Mouse (Mus musculus): Measurements from ENCODE around the gene Chid1.

Chid1 gene

DNA sequence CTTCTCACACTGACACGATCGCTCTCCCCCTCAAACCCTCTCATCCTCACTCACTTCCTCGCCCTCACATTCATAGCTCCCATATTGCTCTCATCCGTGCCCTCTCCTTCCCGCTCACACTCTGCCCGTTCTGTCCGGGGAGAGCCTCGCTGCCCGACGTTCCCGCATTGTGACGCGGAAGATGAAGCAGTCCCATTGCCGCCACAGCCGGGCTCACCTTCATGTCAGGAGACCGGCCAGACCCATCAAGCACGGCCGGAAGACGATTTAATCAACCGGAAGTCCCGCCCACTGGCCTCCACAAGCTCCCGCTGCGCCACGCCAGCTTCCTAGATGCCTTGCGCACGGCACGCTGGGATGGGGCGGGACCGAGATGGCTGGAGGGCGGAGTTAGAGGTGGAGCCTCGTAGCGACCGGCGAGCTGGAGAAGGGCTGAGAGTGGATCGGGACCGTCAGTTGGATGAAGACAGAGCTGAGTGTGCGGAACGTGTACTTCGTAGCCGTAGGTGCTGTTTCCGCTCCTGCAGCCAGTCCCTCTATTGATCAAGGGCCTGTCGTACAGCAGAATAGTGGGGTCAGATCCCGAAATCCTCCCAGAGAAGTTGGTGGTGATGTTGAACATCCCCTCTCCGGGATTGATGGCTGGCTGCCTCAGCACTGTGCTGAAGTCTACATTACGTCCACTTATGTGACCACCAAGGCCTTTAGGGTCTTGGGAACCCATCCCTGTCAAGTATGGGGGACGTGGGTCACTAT lies at the start of gene Chid1:
Gene Chid1 (minus strand): TSS at position 302 of the 756 bp plus-strand sequence.
- peak; percentile 98 to 99 for DNase-seq

DNA sequence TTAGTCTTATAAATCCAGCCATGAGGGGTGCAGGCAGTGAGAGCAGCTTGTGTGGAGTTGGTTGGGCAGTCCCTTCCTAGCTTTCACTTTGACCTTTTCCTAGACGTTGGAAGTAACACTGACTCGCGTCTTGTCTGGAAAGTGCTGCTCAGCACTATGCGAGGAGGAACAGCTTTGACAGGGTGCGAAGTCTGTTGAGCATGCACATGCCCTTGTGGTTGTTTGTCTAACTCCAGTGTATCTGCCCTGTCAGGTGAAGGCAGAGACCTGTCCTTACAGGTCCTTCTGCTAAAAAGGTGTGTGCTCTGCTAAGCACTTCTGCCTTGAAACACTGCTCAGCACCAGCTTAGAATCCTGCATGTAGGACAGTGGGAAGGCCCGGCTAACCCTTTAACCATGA lies 49.2 kb upstream of the Chid1 start:
- DNase-seq, result no peak

DNA sequence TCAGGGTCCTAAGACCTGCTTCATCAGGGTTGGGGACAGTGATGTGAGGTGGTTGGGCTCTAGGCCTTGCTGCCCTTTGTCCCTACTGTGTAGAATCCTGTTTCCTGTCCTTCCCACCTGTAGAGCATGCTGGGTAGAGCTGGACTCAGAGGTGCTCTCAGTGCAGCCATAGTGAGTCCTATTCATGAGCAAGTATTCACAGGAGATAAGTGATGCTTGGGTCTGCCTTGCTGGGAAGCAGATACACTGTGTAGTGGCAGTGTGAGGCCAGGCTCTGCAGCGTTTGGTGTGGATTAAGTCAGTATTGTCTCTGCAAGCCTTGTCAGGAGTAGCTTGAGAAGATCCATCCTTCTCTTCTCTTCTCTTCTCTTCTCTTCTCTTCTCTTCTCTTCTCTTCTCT lies 46.2 kb upstream of the Chid1 start:
- no peak for DNase-seq

DNA sequence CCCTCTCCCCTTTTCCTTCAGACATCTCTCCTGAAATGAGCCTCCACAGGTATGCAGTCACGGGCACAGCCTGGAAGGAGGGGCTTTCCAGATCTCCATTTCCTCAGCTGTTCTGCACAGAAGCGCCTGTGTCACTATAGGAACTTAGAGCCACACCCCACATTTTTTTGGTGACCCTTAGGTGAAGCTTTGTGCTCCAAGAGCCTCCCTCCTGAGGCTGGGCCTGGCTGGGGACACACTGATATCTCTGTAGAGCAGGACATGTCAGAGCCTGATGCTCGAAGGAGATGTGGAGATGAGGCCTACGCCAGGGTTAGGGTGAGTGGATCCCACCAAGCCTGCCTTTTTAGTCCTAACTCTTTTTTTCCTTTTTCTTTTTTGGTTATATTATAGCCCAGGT lies 45.6 kb upstream of the Chid1 start:
- no peak for DNase-seq

DNA sequence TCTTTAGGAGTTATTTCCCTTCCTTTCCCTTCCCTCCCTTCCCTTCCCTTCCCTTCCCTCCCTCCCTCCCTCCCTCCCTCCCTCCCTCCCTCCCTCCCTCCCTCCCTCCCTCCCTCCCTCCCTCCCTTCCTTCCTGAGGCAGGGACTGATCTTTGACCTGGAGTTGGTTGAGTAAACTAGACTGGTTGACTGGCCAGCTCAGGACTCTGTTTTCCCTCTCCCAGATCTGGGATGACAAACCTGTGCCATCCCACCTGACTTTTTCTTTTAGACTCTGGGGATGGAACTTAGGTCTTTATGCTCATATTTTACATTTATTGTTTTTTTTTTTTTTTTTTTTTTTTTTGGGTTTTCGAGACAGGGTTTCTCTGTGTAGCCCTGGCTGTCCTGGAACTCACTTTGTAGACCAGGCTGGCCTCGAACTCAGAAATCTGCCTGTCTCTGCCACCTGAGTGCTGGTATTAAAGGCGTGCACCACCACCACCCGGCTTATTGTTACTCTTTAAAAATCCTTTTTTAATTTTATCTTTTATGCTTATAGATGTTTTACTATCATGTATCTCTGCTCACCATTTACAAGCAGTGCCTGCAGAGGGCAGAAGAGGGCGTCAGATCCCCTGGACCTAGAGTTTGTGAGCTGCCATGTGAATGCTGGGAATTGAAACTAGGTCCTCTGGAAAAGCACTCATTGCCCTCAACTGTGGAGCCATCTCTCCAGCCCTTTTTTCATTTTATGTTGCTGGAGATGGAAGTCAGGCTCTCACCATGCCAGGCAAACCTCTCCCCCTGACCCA lies 44.6 kb upstream of the Chid1 start:
- DNase-seq, result no peak

DNA sequence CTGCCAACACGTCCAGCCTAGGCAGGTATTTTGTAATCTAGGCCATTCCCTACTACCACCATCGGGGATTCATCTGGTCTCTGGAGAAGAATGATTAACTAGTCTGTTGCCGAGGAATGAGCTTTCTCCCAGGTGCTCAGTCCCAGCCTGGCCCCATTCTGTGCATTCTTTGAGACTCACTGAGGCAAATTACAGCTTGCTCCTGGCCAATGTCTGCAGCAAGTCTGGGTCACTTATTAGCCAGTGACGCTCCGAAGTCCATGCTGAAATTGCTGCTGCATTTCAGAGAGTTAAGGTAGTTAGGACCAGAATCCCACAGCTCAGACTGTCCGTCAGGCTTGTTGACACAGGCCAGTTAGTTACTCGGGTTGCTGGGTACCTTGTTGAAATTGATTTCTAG lies 41.7 kb upstream of the Chid1 start:
- DNase-seq, result no peak

DNA sequence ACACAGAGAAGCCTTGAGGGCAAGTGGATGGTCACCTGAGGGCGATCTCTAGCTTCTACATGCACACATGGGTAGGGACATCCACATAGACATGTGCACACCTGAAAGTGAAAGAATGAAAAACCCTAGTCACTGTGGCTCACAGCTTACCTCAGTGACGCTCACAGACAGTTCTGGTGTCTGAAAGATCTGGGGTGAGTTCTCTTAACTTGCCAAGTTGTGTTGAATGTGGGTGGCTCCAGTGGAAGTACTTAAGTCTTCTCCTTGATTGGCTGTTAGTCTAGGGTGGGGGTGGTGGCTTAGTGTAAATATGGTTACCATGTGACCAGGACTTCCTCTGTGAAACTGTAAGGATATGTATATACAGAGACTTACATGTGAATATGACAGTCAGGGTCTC lies 39.3 kb upstream of the Chid1 start:
- DNase-seq, result no peak

DNA sequence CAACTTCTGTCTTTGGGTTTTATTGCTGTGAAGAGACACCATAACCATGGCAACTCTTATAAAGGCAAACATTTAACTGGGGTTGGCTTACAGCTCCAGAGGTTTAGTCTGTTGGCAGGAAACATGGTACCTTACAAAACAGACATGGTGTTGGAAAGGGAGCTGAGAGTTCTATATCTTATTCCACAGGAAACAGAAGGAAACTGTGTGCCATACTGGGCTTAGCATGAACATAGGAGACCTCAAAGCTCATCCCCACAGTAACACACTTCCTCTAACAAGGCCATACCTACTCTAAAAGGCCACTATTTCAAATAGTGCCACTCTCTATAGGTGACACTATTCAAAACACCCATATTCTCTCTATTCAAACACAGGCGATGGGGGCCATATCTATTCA lies 38.9 kb upstream of the Chid1 start:
- DNase-seq, result no peak

DNA sequence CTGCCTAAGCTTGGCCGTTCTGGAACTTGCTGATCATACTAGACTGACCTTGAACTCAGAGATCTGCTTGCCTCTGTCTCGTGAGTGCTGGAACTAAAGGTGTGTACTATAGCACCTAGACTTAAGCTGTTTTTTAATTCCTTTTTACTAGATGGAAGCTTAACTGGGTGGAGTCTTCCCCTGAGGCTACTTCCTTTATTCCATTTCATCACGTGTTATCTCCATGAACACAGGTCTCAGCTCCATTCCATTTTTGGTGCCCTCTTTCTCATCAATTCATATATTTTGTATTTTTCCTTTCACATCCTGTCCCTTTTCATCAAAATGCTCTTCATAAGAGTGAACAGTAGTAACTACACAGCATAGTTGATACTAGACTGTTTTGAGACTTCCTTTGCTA lies 38.1 kb upstream of the Chid1 start:
- DNase-seq, result no peak

DNA sequence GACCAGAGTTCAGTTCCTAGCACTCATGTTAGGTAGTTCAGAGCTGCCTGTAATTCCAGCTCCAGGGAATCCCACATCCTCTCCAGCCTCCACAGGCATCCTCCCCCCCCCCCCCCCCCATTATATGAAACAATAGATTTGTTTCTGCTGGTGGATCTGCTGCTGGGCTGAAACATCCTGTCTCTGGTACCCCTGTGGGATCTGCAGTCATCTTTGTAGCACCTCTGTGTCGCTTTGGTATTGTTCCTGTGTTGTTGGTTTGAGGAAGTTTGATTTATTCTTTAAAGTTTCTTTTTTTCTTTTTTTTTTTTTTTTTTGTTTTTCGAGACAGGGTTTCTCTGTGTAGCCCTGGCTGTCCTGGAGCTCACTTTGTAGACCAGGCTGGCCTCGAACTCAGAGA lies 35.8 kb upstream of the Chid1 start:
- no peak for DNase-seq

DNA sequence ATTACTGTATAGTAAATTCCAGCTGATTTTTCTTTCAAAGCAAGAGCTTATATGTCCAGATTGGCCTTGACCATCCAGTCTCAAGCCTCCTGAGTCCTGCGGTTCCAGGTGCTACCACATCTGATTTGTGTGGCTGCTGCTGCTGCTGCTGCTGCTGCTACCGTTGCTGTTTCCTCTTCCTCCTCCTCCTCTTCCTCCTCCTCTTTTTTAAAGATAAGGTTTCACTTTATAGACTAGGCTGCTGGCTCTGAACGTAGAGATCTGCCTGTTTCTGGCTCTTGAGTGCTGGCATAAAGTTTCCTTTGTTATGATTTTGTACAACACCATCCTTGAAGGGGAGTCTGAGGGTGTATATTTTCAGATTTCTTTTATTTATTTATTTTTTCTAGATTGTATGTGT lies 34.4 kb upstream of the Chid1 start:
- DNase-seq, result no peak

DNA sequence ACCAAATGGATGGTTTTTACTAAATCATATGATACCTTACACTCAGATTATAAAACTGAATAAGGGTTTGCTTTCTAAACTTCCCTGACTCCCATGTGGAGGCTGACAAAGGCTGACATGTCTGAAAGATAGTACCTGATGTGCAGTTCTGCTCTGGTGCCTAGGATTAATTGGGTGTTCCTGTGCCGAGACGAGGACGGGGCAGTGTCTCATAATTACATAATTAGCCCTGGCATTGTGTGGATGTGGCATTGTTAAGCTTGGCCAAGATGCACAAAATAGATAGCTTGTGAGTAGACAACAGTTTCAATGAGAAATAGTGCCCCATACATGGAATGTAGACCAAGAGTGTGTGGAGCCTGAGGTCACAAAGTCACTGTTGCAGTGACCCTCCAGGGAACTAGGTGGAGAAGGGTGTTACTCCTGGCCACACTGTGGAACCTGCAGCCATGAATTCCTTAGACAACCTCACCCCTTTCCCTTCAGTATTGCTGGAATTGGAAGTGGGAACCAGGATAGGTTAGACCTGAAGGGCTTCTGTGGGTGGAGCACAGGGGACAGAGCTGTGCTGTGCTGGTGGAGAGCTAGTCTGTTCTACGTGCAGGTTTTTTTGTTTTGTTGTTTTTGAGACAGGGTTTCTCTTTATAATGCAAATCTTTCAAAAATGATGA lies 31.1 kb upstream of the Chid1 start:
- DNase-seq, result no peak

DNA sequence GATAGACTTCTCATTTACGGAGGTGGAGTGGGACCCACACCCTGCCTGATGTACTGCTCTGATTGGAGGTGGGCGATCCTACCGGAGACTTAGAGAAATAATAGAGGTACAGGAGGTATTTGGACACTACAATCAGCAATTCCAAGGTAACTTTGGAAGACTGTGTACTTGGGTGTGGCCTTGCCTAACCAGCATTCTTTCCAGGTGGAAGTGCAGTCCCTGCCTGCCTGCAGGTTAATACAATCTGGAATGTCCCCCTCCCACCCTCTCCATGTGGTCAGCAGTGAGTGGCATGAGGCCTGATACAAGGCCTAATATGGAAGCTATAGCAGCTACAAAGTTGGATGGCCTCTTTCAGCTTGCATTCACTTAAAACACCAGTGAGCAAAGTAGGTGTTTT lies 30.3 kb upstream of the Chid1 start:
- no peak for DNase-seq

DNA sequence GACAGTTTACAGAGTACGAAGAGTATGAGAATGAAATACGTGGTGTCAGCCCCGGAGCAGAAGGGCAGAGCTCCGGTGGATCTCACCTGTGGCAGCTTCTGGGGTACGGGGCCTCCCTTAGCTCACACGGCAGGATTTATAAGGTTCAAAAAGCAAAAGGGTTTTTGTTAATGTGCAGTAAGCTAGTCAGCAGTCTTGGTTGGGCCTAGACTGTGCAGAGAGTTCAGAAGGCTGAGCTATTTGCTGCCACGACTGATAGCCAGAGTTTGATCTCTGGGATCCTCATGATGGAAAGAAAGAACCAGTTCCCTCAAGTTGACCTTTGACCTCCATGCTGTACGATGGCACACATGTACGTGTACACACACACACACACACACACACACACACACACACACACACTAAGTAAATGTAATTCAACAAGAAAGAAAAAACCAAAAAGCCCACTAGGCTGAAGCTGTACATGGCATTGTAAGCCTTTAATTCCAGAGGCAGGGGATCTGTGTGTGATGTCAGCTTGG lies 29.7 kb upstream of the Chid1 start:
- DNase-seq, result no peak

DNA sequence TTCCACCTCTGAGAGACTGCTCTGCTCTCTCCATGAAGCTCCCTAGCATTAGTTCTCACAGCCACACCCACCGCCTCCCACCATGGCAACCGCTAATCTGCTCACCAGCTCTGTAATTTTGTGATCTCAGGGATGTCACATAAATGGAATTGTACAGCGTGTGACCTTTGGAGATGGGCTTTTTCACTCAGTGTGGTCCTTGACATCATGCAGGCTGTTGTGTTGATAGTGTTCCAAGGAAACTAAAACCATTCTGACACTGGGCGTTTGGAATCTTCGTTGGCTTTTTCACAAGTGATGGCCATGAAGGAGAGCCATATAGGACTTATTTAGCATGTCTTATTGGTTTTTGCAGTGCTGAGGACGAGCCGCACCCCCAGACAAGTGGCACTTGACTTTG lies 26.9 kb upstream of the Chid1 start:
- DNase-seq, result no peak

DNA sequence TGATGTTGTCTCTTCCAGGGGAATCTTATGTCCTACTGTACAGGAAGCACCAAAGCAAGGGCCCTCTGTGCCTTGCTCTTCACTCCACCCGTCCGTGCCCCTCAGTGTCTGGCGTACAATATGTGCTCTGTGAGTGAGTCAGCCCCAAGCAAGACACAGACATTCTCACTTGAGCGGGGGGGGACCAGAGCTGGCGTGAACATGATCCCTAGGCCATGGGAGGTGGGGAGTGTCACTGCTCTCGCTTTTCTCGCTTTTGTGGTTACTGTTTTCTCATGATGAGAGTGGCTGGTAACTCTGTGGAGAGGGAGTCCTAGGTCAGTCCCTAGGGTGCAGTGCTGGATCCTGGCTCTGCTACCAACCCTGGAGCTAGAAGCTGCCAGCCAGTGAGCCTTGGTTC lies 24.9 kb upstream of the Chid1 start:
- no peak for DNase-seq

DNA sequence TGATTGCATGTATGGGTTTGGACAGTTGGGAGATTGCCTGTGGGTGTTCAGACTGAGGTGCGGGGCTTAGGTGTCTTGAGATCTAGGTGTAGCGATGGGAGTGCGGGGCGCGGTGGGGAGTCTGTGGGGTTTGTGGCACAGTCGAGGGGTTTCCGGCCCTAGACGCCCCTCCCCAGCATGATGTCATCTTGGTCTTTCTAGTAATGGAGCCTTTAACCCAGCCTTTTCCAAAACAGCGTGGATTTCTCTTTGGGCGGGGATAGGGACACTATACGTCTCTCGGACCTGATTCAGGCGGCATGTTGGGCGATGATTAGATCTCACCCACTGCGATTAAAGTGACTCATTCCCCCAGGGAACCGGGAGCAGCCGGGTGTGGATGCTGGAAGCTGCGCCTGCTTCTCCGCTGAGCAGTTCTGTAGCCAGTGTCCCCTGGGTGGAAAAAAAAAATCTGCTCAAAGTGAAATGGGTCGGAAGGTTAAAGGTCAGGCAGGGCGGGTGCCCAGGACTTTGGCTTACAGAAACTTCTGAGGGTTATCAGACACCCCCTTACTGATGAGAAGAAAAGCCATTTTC lies 23.3 kb upstream of the Chid1 start:
- DNase-seq, result peak; percentile 51 to 55

DNA sequence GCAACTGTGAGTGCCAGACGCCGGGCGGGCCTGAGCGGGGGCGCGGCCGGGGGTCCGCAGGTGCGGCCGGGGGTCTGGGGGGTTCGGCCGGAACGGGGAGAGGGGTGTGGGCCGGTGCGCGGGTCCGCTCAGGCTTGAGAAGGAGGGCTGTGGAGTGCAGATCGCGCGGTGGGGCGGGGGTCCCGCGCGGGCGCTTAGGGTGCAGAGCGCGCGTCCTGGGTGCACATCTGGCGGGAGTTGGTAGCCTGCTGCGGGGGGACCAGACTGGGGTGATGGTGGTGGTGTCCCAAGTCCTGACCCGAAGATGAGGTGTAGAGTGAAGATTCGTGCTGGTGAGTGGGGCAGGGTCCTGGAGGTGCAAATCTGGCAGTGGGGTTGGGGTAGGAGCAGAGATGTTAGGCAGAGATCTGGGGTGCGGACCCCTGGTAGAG lies 22.8 kb upstream of the Chid1 start:
- DNase-seq, result no peak

DNA sequence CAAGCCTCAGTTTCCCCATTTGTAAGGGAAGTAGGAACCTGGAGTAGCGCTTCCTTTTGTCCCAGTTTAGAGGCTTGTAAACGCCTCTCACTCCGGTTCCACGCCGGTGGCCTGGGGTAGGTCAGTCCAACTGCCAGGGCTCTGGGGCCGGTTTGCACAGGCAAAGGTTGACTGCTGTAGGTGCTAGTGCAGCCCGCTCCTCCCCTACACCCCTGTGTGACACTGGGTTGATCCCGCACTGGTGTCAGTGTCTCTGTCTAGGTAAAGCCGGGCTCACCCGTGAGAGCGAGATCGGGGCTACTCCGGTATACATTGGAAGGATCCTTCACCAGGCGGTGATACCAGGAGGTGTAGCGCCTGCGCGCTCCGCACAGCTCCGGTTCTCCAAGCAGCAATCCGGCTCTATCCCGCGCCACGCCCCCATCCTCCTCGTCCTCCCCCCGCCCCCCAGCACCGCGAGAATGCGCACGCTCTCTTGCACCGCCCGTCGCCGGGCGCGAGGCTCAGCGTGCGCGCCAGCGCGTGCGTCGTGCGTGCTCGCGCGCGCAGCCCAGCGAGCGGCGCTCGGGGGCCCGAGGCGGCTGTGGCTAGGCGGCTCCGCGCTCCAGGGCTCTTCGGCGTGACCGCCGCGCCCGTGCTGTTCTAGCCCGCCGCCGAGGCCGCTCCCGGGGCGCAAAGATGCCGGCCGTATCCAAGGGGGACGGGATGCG lies 22.2 kb upstream of the Chid1 start, which contains the start of gene Ap2a2:
Gene Ap2a2 (plus strand): TSS at position 492 of the 710 bp plus-strand sequence.
- peak; percentile 92 to 95 for DNase-seq

DNA sequence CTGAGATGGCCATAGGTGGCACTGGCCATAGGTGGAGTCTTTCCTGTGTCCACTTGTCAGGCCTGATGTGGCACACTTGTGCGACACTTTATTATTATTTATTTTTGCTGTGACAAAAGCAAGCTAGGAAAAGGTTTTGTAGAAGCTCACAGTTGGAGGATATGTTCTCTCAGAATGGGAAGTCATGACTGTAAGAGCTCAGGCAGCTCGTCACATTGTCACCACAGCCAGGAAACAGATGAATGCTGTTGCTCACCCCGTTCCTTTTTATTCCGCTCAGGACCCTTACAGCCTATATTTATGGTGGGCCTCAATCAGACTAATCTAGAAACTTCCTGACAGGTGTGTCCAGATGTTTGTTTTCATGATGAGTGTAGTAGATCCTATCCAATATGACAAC lies 20.8 kb upstream of the Chid1 start:
- no peak for DNase-seq

DNA sequence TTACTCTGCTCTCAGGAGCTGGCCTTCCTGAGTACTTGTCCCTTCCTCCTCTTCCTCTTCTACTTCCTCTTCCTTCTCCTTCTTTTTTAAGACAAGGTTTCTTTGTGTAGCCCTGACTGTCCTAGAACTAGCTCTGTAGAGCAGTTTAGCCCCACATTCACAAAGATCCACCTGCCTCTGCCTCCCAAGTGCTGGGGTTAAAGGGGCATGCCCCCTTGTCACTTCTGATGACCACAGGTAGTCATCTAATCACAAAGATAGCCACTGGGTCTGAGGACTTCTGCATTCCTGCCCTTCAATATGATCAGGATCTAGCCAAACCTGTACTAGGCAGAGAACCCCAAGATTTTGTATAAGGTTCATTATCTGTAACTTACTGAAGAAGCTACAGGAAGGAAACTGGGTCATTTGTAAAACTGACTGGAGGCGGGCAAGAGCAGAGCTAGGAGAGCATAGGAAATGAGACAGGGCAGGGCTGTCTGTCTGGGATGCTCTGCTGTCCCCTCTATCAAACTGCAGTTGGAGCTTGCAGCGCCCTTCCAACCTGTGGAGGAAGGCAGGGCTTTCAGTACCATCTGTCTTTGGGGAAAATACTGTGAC lies 20.2 kb upstream of the Chid1 start:
- no peak for DNase-seq

DNA sequence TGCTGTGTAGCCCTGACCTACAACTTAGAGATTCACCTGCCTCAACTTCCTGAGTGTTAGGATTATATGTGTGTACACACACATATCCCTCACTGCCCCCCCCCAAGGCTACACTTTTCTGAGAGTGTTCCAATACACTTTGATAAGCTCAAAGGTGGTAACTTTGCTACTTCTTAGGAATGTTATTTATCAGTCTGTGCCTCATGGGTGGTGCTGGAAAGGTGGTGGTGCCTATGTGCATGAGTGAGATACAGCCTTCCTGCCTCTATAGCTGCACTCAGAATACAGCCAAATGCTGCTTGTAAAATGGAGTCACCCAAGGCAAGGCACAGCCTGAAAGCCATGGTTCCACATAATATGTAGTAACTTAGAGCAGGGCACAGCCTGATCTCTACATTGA lies 19.3 kb upstream of the Chid1 start:
- DNase-seq, result no peak

All from lung, postnatal 4 days (tissue).